Mouse (Mus musculus) G1E (cell line): ENCODE data around the gene Tff2.

Source experiments
- CTCF ChIP-seq: IDR thresholded peaks from 2 replicates; pipeline ENCODE4 v1.5.1; 2012; ENCODE audit warnings: low read depth, low read length, inconsistent platforms, mixed read lengths
- GATA1 ChIP-seq: IDR thresholded peaks from 2 replicates; pipeline ENCODE4 v1.6.1; 2012; ENCODE audit warnings: borderline replicate concordance, low read length, inconsistent platforms, mixed read lengths
- TAL1 ChIP-seq: conservative IDR thresholded peaks from 2 replicates; pipeline ENCODE4 v1.6.1; 2012; ENCODE audit warnings: low read depth, low read length, inconsistent platforms, mixed read lengths

DNA sequence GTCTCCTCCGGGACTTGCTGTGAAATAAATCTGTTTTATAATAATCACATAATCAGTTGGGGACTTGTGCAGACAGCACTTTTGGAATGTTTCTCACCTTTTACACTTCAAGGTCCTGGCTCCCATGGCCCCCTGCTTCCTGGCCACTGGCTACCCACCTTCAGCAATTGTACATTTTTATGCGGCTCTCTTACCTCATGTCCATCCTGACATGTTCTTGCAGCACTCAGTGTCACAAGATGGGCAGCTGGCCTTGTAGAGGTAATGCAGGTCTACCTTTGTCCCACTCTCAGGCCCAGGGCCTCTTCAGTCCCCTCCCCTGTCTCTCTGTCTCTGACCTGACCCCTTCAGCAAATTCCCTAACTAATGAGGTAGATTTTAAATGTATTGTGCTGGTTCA lies 47.2 kb downstream of the Tff2 start:
- TF ChIP-seq CTCF (no peak), GATA1 (no peak), TAL1 (no peak)
